Mouse (Mus musculus) gastrocnemius, postnatal 4 days (tissue): ENCODE measurements around the gene Clec16a. TPM values are rescaled to one million over a fixed set of nuclear protein-coding genes. Genes with fewer than 3 reads are reported as not detected.

Experiments used
- DNase-seq, 2 experiments: peaks; one replicate each; pipeline ENCODE4 v3.0.0; 2021 to 2022; ENCODE audit warnings: low spot score in 2 of 2, mixed read lengths in 2 of 2
- total RNA-seq, 2 experiments: library from RNA; stranded (reverse); gene quantifications; 2 replicates each; pipeline ENCODE4 v1.2.3; 2021

The Clec16a gene
- total RNA-seq, 2 experiments from 2014 or later = 22.3 to 26.2 TPM

GRCm38 (mm10) chr16:10641146-10641545, 96.0 kb downstream of the Clec16a start:
- no peak for DNase-seq

GRCm38 (mm10) chr16:10642857-10643633, 97.9 kb downstream of the Clec16a start:
- DNase-seq = no peak

- DNase-seq = no peak
Measured at GRCm38 (mm10) chr16:10644238-10644637, 99.1 kb downstream of the Clec16a start.

DNA sequence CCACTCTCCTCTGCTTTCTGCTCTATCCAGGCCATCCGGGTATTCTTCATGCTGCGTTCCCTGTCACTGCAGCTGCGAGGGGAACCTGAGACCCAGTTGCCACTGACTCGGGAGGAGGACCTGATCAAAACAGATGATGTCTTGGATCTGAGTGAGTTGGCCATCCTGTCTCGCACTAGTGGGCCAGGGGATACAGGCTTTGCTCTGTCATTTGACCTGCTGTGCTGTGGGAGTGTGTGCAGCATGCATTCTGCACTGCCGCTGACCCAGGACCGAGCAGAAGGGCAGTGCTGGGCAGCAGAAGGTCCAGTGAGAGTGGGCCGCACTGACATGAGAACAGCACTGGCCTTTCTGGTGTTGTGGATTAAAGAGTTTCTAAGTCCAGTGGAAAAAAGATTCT, 99.6 kb downstream of the Clec16a start:
- DNase-seq = no peak

- DNase-seq = no peak
Measured at GRCm38 (mm10) chr16:10651804-10652203, 106.7 kb downstream of the Clec16a start.

- no peak for DNase-seq
Measured at GRCm38 (mm10) chr16:10652935-10653334, 107.8 kb downstream of the Clec16a start.

GRCm38 (mm10) chr16:10655236-10655635, 110.1 kb downstream of the Clec16a start:
- no peak for DNase-seq

GRCm38 (mm10) chr16:10655926-10656325, 110.8 kb downstream of the Clec16a start:
- no peak for DNase-seq

- DNase-seq = no peak
Measured at GRCm38 (mm10) chr16:10656461-10656860, 111.3 kb downstream of the Clec16a start.

- no peak for DNase-seq
Measured at GRCm38 (mm10) chr16:10656939-10657338, 111.8 kb downstream of the Clec16a start.

- DNase-seq = no peak
Measured at GRCm38 (mm10) chr16:10659211-10659610, 114.1 kb downstream of the Clec16a start.

GRCm38 (mm10) chr16:10660526-10660925, 115.4 kb downstream of the Clec16a start:
- DNase-seq = no peak

DNA sequence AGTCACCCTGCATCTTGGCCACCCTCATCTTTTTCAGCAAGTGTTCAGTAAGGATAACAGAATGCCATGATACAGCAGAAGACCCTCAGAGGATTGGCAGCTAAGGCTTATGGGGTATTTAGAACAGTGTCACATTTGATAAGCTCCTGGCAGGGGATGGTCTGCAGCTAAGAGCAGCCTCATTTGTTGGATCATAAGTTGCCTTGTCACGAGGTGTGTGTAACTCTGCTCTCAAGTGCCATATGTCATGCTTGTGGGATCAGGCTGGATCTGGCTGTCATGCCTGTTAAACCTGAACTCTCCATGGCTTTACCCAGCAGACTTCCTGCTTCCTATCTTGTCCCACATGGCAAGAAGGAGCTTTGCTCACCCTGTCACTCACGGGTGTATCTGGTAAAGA, 116.2 kb downstream of the Clec16a start:
- DNase-seq = no peak

GRCm38 (mm10) chr16:10663890-10664731, 119.0 kb downstream of the Clec16a start:
- no peak for DNase-seq

- peak in 1 of 2 experiments; percentile 31 for DNase-seq
Measured at GRCm38 (mm10) chr16:10664921-10665894, 120.1 kb downstream of the Clec16a start.

DNA sequence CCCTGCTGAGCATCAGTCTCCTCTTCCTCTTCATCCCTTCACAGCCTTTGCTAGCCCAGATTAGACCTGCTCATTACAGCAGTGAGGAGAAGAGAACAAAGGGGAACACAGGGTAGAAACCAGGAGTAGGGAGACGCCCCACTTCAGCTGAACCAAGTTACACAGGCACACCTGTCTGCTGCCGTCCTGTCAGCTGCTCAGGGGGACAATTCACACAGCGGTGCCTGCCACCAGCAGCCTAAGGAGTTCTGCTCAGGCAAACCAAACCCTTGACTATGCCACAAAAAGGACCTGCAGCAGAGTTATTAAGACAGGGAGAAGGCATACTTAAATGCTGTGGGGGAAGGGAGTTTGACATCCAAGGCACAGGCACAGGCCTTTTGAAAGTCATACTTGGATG, 121.6 kb downstream of the Clec16a start:
- no peak for DNase-seq

DNA sequence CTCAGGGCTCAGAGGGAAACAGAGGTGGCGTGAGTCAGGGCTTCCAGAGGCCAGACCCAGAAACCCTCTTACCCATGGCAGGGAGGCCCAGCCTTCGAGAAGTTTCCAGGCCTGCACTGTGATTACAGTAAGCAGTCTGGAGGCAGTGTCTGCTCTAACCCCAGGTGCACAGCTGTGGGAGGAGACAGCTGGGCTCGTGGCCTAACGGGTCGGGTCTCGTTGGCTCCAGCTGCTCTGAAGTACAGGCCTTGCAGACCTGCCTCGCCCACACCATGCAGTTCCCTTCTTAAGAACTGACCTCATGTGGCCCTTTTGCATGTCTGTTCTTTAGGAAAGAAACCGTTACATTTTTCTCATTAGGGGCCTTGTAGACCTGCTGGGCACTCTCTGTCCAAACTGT, 123.3 kb downstream of the Clec16a start:
- DNase-seq = no peak

DNA sequence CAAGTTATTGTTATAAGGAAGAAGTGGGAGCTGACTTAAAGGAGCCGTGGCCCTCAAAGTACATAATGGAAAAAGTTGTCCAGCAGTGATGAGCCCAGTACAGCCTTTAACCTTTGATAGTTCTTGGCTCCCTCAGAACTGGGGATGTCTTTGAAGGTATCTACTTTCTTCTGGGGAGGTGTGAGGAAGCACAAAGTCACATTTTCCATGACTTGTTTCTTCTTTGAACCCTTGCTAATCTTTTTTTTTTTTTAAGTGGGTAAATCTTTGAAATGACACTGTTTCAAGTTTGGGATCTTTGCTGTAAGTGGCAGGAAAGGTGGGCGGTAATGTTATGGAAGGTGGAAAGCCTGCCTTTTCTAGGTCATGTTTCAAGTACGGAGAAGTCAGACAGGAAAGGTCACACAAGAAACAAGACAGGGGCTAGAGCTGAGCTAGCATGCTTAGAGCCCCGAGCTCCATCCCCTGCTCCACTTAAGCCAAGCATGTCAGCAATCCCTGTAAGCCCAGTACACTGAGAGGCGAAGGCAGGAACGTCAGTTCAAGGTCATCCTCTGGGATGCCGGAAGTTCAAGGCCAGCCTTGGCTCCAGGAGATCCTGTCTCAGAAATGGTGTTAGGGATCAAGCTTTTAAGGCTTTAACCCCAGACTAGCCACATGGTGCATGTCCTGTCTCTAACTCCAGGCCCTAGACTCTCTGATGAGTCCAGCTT, 124.0 kb downstream of the Clec16a start:
- DNase-seq = no peak

DNA sequence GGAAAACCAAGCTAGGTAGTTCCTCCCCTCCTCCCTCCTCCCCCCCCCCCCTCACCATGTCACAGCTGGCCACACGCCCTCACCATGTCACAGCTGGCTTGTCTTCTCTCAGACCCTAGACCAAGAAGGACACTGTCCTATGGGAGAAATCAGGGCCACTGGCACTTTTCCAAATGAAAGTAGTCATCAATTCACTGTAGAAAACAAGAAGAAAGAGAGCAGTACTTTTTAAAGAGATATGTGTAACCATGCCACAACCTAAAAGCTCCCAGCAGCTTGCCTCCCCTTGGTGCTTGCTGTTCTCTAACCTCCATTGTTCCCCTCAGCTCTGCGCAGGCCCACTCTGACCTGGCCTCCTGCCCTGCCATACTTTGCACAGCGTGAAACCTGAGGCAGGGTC, 124.8 kb downstream of the Clec16a start:
- DNase-seq = no peak

- no peak for DNase-seq
Measured at GRCm38 (mm10) chr16:10672490-10672889, 127.4 kb downstream of the Clec16a start.
